Comparison of ENCODE assay signal across 12 mouse cellular contexts in genomic region chr4:139196464-139196863, GRCm38 (mm10). TPM values are rescaled to one million over a fixed set of nuclear protein-coding genes. Genes with fewer than 3 reads are reported as not detected.
DNase-seq lines count a peak whose midpoint lies in the region; ATAC-seq and TF ChIP-seq lines count a peak whose summit lies in the region.
"Had no signal": no experiment of that assay in that cellular context is flagged by ENCODE, and none has a peak within 500 bp of the region (broad histone marks: within the 10 kb centered on the region; RNA-seq: fewer than 3 reads in every experiment).

No protein-coding gene starts in this region.

- no peak overlapping the region for H3K4me2 ChIP-seq in heart, postnatal 0 days (ENCODE audit: low read depth, low read length)
- peak overlapping the region; percentile 45 for H3K4me2 ChIP-seq in liver, embryonic 11.5 days

- no peak for TF ChIP-seq EP300 in heart, postnatal 0 days (IDR thresholded peaks at IDR 0.05; ENCODE audit: low read depth)

- peaks cover 61% of the 10 kb centered on the region for H3K4me1 ChIP-seq in heart, postnatal 0 days (ENCODE audit: control insufficient read depth, insufficient read depth)
- peaks cover 23% of the 10 kb centered on the region for H3K4me1 ChIP-seq in testis, adult 2 months (ENCODE audit: control insufficient read depth, insufficient read depth, low read length)
- peaks cover 85% of the 10 kb centered on the region for H3K4me1 ChIP-seq in liver, embryonic 11.5 days (replicated peaks; ENCODE audit: control insufficient read depth, insufficient read depth, low read length)
- peaks cover 66% of the 10 kb centered on the region for H3K4me1 ChIP-seq in embryonic facial prominence, embryonic 10.5 days

- H3K27ac ChIP-seq in heart, postnatal 0 days (ENCODE audit: low read depth), result peak overlapping the region; percentile 68
- H3K27ac ChIP-seq in testis, adult 2 months (ENCODE audit: control insufficient read depth, insufficient read depth, low read depth, low read length), result no peak overlapping the region; the same call in 1 of the 2 replicates
- no peak overlapping the region for H3K27ac ChIP-seq in liver, embryonic 11.5 days (ENCODE audit: low read depth, low read length)
- H3K27ac ChIP-seq in embryonic facial prominence, embryonic 10.5 days (replicated peaks), result no peak overlapping the region

- TF ChIP-seq POLR2A in testis, adult 2 months (IDR thresholded peaks at IDR 0.05; ENCODE audit: control insufficient read depth, low read depth, low read length), result no peak; the same call in 1 of the 2 replicates

- no peak for ATAC-seq in heart, postnatal 0 days (ENCODE audit: insufficient read depth, low read depth)
- no peak for ATAC-seq in liver, embryonic 11.5 days (replicated peaks; ENCODE audit: low FRiP score)
- ATAC-seq: forebrain, embryonic 16.5 days; inflammation-experienced regulatory T-cells, adult 6 months had no signal

- H3K4me3 ChIP-seq in heart, postnatal 0 days (ENCODE audit: low read depth, low read length), result no peak overlapping the region
- H3K4me3 ChIP-seq in testis, adult 2 months (ENCODE audit: control insufficient read depth, low read depth, low read length), result peak overlapping the region; percentile 56
- H3K4me3 ChIP-seq in liver, embryonic 11.5 days (ENCODE audit: low read depth, low read length), result no peak overlapping the region
- no peak overlapping the region; the same call in 1 of the 2 replicates for H3K4me3 ChIP-seq in embryonic facial prominence, embryonic 10.5 days

- no peaks in the 10 kb centered on the region for H3K27me3 ChIP-seq in heart, postnatal 0 days (ENCODE audit: control insufficient read depth, insufficient read depth, low read length)
- H3K27me3 ChIP-seq in testis, adult 2 months (ENCODE audit: control insufficient read depth, insufficient read depth, low read length), result no peaks in the 10 kb centered on the region
- no peaks in the 10 kb centered on the region for H3K27me3 ChIP-seq in liver, embryonic 11.5 days (replicated peaks; ENCODE audit: control insufficient read depth, insufficient read depth, low read length)
- no peaks in the 10 kb centered on the region for H3K27me3 ChIP-seq in embryonic facial prominence, embryonic 10.5 days (replicated peaks; ENCODE audit: low read depth, poor library complexity, severe bottlenecking)
- H3K27me3 ChIP-seq: CH12.LX had no signal

- H3K9ac ChIP-seq in heart, postnatal 0 days (replicated peaks; ENCODE audit: low read depth, low read length), result no peak overlapping the region
- peak overlapping the region; percentile 37 for H3K9ac ChIP-seq in liver, embryonic 11.5 days (ENCODE audit: low read depth, low read length)

- no peak for TF ChIP-seq CTCF in heart, postnatal 0 days (IDR thresholded peaks at IDR 0.05; ENCODE audit: low read depth)
- no peak for TF ChIP-seq CTCF in testis, adult 2 months (IDR thresholded peaks at IDR 0.05; ENCODE audit: control insufficient read depth, insufficient read depth, insufficient replicate concordance, low read depth, low read length)

- 31% methylated on average over 6 of the region's 6 CpGs for WGBS in heart, postnatal 0 days
- 28% methylated on average over 6 of the region's 6 CpGs for WGBS in liver, embryonic 11.5 days
- WGBS in embryonic facial prominence, embryonic 10.5 days, result 90% methylated on average over 6 of the region's 6 CpGs

- no peaks in the 10 kb centered on the region for H3K9me3 ChIP-seq in heart, postnatal 0 days (replicated peaks; ENCODE audit: control insufficient read depth, low read length)
- no peaks in the 10 kb centered on the region for H3K9me3 ChIP-seq in liver, embryonic 11.5 days (ENCODE audit: control insufficient read depth, low read length)
- H3K9me3 ChIP-seq in embryonic facial prominence, embryonic 10.5 days, result no peaks in the 10 kb centered on the region

- intact Hi-C loops in heart, postnatal 25 days (cut with DNase I), result no loop called here

- H3K36me3 ChIP-seq in heart, postnatal 0 days (replicated peaks; ENCODE audit: control insufficient read depth, insufficient read depth, low read length), result peaks cover 15% of the 10 kb centered on the region
- H3K36me3 ChIP-seq in testis, adult 2 months (ENCODE audit: control insufficient read depth, insufficient read depth, low read length), result no peaks in the 10 kb centered on the region
- H3K36me3 ChIP-seq in liver, embryonic 11.5 days (ENCODE audit: control insufficient read depth, insufficient read depth, low read length), result peaks cover 6% of the 10 kb centered on the region; the same call in 1 of the 2 replicates
- H3K36me3 ChIP-seq in embryonic facial prominence, embryonic 10.5 days (replicated peaks), result peaks cover 49% of the 10 kb centered on the region

- no peak for DNase-seq in heart, postnatal 0 days (ENCODE audit: low spot score)
- no peak for DNase-seq in heart, postnatal 25 days (ENCODE audit: low spot score)
- DNase-seq in testis, postnatal 10 days (ENCODE audit: low spot score), result no peak
- DNase-seq in liver, embryonic 11.5 days (ENCODE audit: low spot score), result no peak
- no peak for DNase-seq in embryonic facial prominence, embryonic 10.5 days (ENCODE audit: low spot score)
- DNase-seq in Muller cell, postnatal 12 days (ENCODE audit: inconsistent ontology term), result no peak
- DNase-seq: cerebellum, postnatal 36 days; gastrocnemius, postnatal 36 days had no signal

RNA-seq across cellular contexts. Expression of gene Capzb, which starts 3.8 kb away (rescaled TPM):
- 131 and 177 TPM in 2 replicates for total RNA-seq in heart, postnatal 0 days (2014; rRNA removed; ENCODE audit: low replicate concordance)
- polyA plus RNA-seq in heart, postnatal 0 days (2015; fragmentation: Nextera tagmentation; extraction: Ambion mirVana), result 355 and 363 TPM in 2 replicates
- total RNA-seq in heart, postnatal 25 days (2021), result 100 to 1,000 TPM; 415 to 449 TPM
- 286 and 311 TPM in 2 replicates for polyA plus RNA-seq in testis, adult 2 months (2012; rRNA removed)
- polyA plus RNA-seq in liver, embryonic 11.5 days (2014; fragmentation: Nextera tagmentation; extraction: Ambion mirVana), result 250 and 257 TPM in 2 replicates
- 388 and 409 TPM in 2 replicates for polyA plus RNA-seq in embryonic facial prominence, embryonic 10.5 days (2016; fragmentation: Nextera tagmentation; extraction: Ambion mirVana)
